Mouse (Mus musculus) Patski (cell line): ENCODE results near the gene A330070K13Rik. TPM values are rescaled to one million over a fixed set of nuclear protein-coding genes. Genes with fewer than 3 reads are reported as not detected.
A peak's percentile ranks its signal among the peaks of the same experiment; 100 is the strongest.

Experiments used
- ATAC-seq: fragments of 100-300 bp; one replicate; pipeline ENCODE4 v1.8.0; 2021
- CTCF ChIA-PET: fragments of 350-600 bp; sonication (Branson Sonifier 250); formaldehyde crosslinking; loops from one replicate; lab custom pipeline; 2022; ENCODE audit warnings: inconsistent platforms; lab: Charles Lee
- POLR2A ChIA-PET: fragments of 350-600 bp; sonication (Branson Sonifier 250); formaldehyde crosslinking; loops from one replicate; lab custom pipeline; 2022; ENCODE audit warnings: antibody characterized with exemption, inconsistent platforms; lab: Charles Lee
- DNase-seq: peaks from one replicate; pipeline ENCODE4 v3.0.0-alpha.2; 2011; ENCODE audit warnings: low read depth, low spot score
- H3K27me3 ChIP-seq: fragments of 371-371 bp; one replicate; pipeline ENCODE4 v1.5.1; 2021
- CTCF ChIP-seq: fragments of 100-300 bp; IDR thresholded peaks from one replicate; pipeline ENCODE4 v1.5.1; 2021
- in situ Hi-C: fragments of 300-500 bp; cut with MboI; formaldehyde crosslinking; loops from 3 replicates; pipeline ENCODE4 v1.11.1; 2018; ENCODE audit warnings: low pct_unique_long_range_greater_than_20kb, mixed read lengths
- polyA plus RNA-seq: library from polyadenylated mRNA; unstranded; gene quantifications from one replicate; pipeline ENCODE4 v1.2.3, GENCODE M21; 2021

Gene A330070K13Rik
- polyA plus RNA-seq: not detected

GRCm38 (mm10) chr5:130384222-130384912 lies at the start of gene A330070K13Rik:
TSS of gene A330070K13Rik (minus strand) at chr5:130384631.
- DNase-seq (no peak), ATAC-seq (no peak)
- in situ Hi-C loops: no loop called here

GRCm38 (mm10) chr5:130411516-130411915 lies 27.1 kb upstream of the A330070K13Rik start:
- no peaks in the 10 kb centered on the region for H3K27me3 ChIP-seq
- ChIA-PET POLR2A (interaction anchor here (0.7 kb wide), 1 partner anchor 31 kb away, joined by 4 read pairs; no protein-coding TSS in a partner anchor), CTCF (no interaction called here)
- in situ Hi-C loops: loop anchor here (5.0 kb wide), 1 partner anchor 441 kb away; no protein-coding TSS in a partner anchor
- DNase-seq (no peak), ATAC-seq (no peak)
- TF ChIP-seq CTCF: no peak

More at GRCm38 (mm10) chr5:130384222-130384912, at the start of gene A330070K13Rik:
- CTCF ChIA-PET: no interaction called here
- POLR2A ChIA-PET: no interaction called here
- TF ChIP-seq CTCF: no peak
- peaks cover 21% of the 10 kb centered on the region for H3K27me3 ChIP-seq

- DNase-seq (no peak), ATAC-seq (no peak)
- CTCF ChIA-PET: no interaction called here
- no peaks in the 10 kb centered on the region for H3K27me3 ChIP-seq
- POLR2A ChIA-PET: interaction anchor here (0.6 kb wide), 1 partner anchor 17 kb away, joined by 4 read pairs; no protein-coding TSS in a partner anchor
- in situ Hi-C loops: loop anchor here (5.0 kb wide), 1 partner anchor 443 kb away; no protein-coding TSS in a partner anchor
- no peak for TF ChIP-seq CTCF
Observed at GRCm38 (mm10) chr5:130409706-130410105, 25.3 kb upstream of the A330070K13Rik start.

- ATAC-seq: no peak
- ChIA-PET CTCF (interaction anchor here (0.9 to 1.4 kb wide), 4 partner anchors 11 to 455 kb away, joined by 3 to 5 read pairs (median 4); no protein-coding TSS in a partner anchor), POLR2A (interaction anchor here (0.7 kb wide), 1 partner anchor 182 kb away, joined by 4 read pairs; no protein-coding TSS in a partner anchor)
- DNase-seq: no peak
- no peaks in the 10 kb centered on the region for H3K27me3 ChIP-seq
- in situ Hi-C loops: no loop called here
- peak; percentile 84 for TF ChIP-seq CTCF
Observed at GRCm38 (mm10) chr5:130405201-130405600, 20.8 kb upstream of the A330070K13Rik start.

GRCm38 (mm10) chr5:130400136-130400917 lies 15.9 kb upstream of the A330070K13Rik start:
- in situ Hi-C loops: no loop called here
- POLR2A ChIA-PET: no interaction called here
- CTCF ChIA-PET: no interaction called here
- no peak for DNase-seq
- H3K27me3 ChIP-seq: no peaks in the 10 kb centered on the region
- TF ChIP-seq CTCF: no peak
- no peak for ATAC-seq

- POLR2A ChIA-PET: interaction anchor here (0.5 kb wide), 1 partner anchor 32 kb away, joined by 5 read pairs; no protein-coding TSS in a partner anchor
- no peaks in the 10 kb centered on the region for H3K27me3 ChIP-seq
- CTCF ChIA-PET: no interaction called here
- in situ Hi-C loops: no loop called here
- no peak for ATAC-seq
- no peak for DNase-seq
- TF ChIP-seq CTCF: no peak
Observed at GRCm38 (mm10) chr5:130395142-130395541, 10.7 kb upstream of the A330070K13Rik start.

GRCm38 (mm10) chr5:130394386-130394785 lies 10.0 kb upstream of the A330070K13Rik start:
- ATAC-seq: no peak
- POLR2A ChIA-PET: no interaction called here
- no peak for TF ChIP-seq CTCF
- DNase-seq: no peak
- in situ Hi-C loops: no loop called here
- no peaks in the 10 kb centered on the region for H3K27me3 ChIP-seq
- CTCF ChIA-PET: interaction anchor here (1.0 kb wide), 1 partner anchor 10 kb away, joined by 3 read pairs; no protein-coding TSS in a partner anchor

GRCm38 (mm10) chr5:130393618-130394355 lies 9.4 kb upstream of the A330070K13Rik start:
- ChIA-PET CTCF (interaction anchor here (1.0 kb wide), 1 partner anchor 11 kb away, joined by 3 read pairs; no protein-coding TSS in a partner anchor), POLR2A (no interaction called here)
- no peak for TF ChIP-seq CTCF
- DNase-seq (no peak), ATAC-seq (no peak)
- no peaks in the 10 kb centered on the region for H3K27me3 ChIP-seq
- in situ Hi-C loops: no loop called here

- no peak for ATAC-seq
- DNase-seq: no peak
- CTCF ChIA-PET: no interaction called here
- in situ Hi-C loops: no loop called here
- POLR2A ChIA-PET: no interaction called here
- peaks cover 21% of the 10 kb centered on the region for H3K27me3 ChIP-seq
- TF ChIP-seq CTCF: no peak
Observed at GRCm38 (mm10) chr5:130386418-130386817, 2.0 kb upstream of the A330070K13Rik start.

GRCm38 (mm10) chr5:130375411-130375810 lies 9.0 kb downstream of the A330070K13Rik start:
- no peak for DNase-seq

More at GRCm38 (mm10) chr5:130375411-130375810, 9.0 kb downstream of the A330070K13Rik start:
- H3K27me3 ChIP-seq: no peaks in the 10 kb centered on the region
- CTCF ChIA-PET: interaction anchor here (1.0 kb wide), 1 partner anchor 22 kb away, joined by 3 read pairs; no protein-coding TSS in a partner anchor
- no peak for TF ChIP-seq CTCF
- in situ Hi-C loops: no loop called here
- POLR2A ChIA-PET: no interaction called here
- ATAC-seq: no peak
